Mouse (Mus musculus) kidney, adult 2 months (tissue): ENCODE measurements around the gene Hsd11b2.

Experiments
- CTCF ChIP-seq: fragments of 200-500 bp; conservative IDR thresholded peaks from 2 replicates; pipeline ENCODE4 v1.5.1; 2011; ENCODE audit warnings: low read depth, mild to moderate bottlenecking, control low read depth, low read length, moderate library complexity, mixed read lengths; ENCODE audit not compliant: insufficient read depth, insufficient read length
- POLR2A ChIP-seq: fragments of 200-500 bp; IDR thresholded peaks from one replicate; pipeline ENCODE4 v1.6.1; 2011; ENCODE audit warnings: low read depth, low read length, control low read depth

- TF ChIP-seq CTCF (peak; percentile 79), POLR2A (no peak)
Observed at GRCm38 (mm10) chr8:105533892-105534329, 15.4 kb downstream of the Hsd11b2 start.
